Mouse (Mus musculus) adrenal gland, postnatal 4 days (tissue): ENCODE results near the gene Rcan3. TPM values are rescaled to one million over a fixed set of nuclear protein-coding genes. Genes with fewer than 3 reads are reported as not detected.

Experiments used
- microRNA-seq: library from miRNA; unstranded; fragments of <30 nt; microRNA quantifications from one replicate; pipeline ENCODE4 v1.2.0, GENCODE M21; 2021
- total RNA-seq, 2 experiments: library from RNA; stranded (reverse); gene quantifications; 2 replicates each; pipeline ENCODE4 v1.2.3; 2021

Gene Rcan3
- total RNA-seq, 2 experiments from 2014 or later: 22.3 to 26.7 TPM

Small RNA genes within 50 kb of the gene (microRNA-seq; reads per million reads assigned to microRNA genes)
- gene Mir700: 298 reads per million, percentile 60 among the genes with 10 or more reads in this experiment

Other genes starting within 250 kb of the Rcan3 start
- gene Clic4, start 161.0 kb downstream of the Rcan3 start, total RNA-seq: 10 to 100 TPM; 83.9 to 96.2 TPM
- 100 to 1,000 TPM; 197 to 232 TPM for gene Srrm1, start 80.5 kb downstream of the Rcan3 start, total RNA-seq
- gene Ncmap, start 35.6 kb downstream of the Rcan3 start, total RNA-seq: 1 to 10 TPM in 1 of 2 experiments, under 1 TPM in 1; 0.93 to 1.2 TPM
- under 1 TPM; 0.59 to 0.67 TPM for gene Stpg1, start 60.9 kb upstream of the Rcan3 start, total RNA-seq
- gene Nipal3, start 61.2 kb upstream of the Rcan3 start, total RNA-seq: 10 to 100 TPM; 14.0 to 24.1 TPM
- gene Grhl3, start 139.8 kb upstream of the Rcan3 start, total RNA-seq: under 1 TPM; 0.14 to 0.22 TPM